Mouse (Mus musculus) kidney, postnatal 0 days (tissue): Measurements from ENCODE around the gene Ccdc189. TPM values are rescaled to one million over a fixed set of nuclear protein-coding genes. Genes with fewer than 3 reads are reported as not detected.

Experiments
- ATAC-seq: fragments of 200-750 bp; cut with Nextera tagmentation; replicated peaks from 2 replicates; pipeline ENCODE4 v1.8.0; 2017; ENCODE audit warnings: low read depth, moderate number of reproducible peaks, moderate TSS enrichment, moderate library complexity; ENCODE audit not compliant: low FRiP score
- DNase-seq: peaks from one replicate; pipeline ENCODE4 v3.0.0-alpha.2; 2016; ENCODE audit warnings: low spot score
- H3K27ac ChIP-seq: fragments of 300-500 bp; sonication (generic); 2 replicates; pipeline ENCODE4 v1.5.1; 2014; ENCODE audit warnings: mild to moderate bottlenecking
- H3K27me3 ChIP-seq: fragments of 300-500 bp; sonication (generic); 2 replicates; pipeline ENCODE4 v1.6.1; 2014; ENCODE audit warnings: low read length, mixed read lengths; ENCODE audit not compliant: insufficient read depth
- H3K36me3 ChIP-seq: fragments of 300-500 bp; sonication (generic); 2 replicates; pipeline ENCODE4 v1.6.1; 2014; ENCODE audit warnings: low read length, mixed read lengths; ENCODE audit not compliant: insufficient read depth
- H3K4me1 ChIP-seq: fragments of 300-500 bp; sonication (generic); replicated peaks from 2 replicates; pipeline ENCODE4 v1.6.1; 2014; ENCODE audit warnings: antibody characterized with exemption, low read length, mixed read lengths; ENCODE audit not compliant: insufficient read depth
- H3K4me2 ChIP-seq: fragments of 300-500 bp; sonication (generic); 2 replicates; pipeline ENCODE4 v1.6.1; 2014; ENCODE audit warnings: mild to moderate bottlenecking, low read length, moderate library complexity, mixed read lengths
- H3K4me3 ChIP-seq: fragments of 300-500 bp; sonication (generic); replicated peaks from 2 replicates; pipeline ENCODE4 v1.5.1; 2014; ENCODE audit warnings: low read depth, low read length
- H3K9ac ChIP-seq: fragments of 300-500 bp; sonication (generic); 2 replicates; pipeline ENCODE4 v1.6.1; 2014; ENCODE audit warnings: low read depth, low read length
- H3K9me3 ChIP-seq: fragments of 300-500 bp; sonication (generic); replicated peaks from 2 replicates; pipeline ENCODE4 v1.6.1; 2016; ENCODE audit warnings: low read length, inconsistent platforms, mixed read lengths
- CTCF ChIP-seq: IDR thresholded peaks from 2 replicates; pipeline ENCODE4 v1.5.1; 2016; ENCODE audit warnings: antibody characterized with exemption, low read depth, mild to moderate bottlenecking, moderate library complexity
- WGBS: fragments of 180-500 bp; shearing (Covaris S2); extraction: QIAGEN DNeasy Blood & Tissue Kit; methylation state at CpG from one replicate; pipeline ENCODE4 v1.1.7; 2014; 5-methylcytosine and 5-hydroxymethylcytosine counted together
- polyA plus RNA-seq: library from polyadenylated mRNA; unstranded; fragments of >200 nt; fragmentation: Nextera tagmentation; extraction: Ambion mirVana; gene quantifications from 2 replicates; pipeline ENCODE4 v1.2.1, GENCODE M21; 2015

The Ccdc189 gene
- polyA plus RNA-seq, 1 experiment from 2014 or later: 17.1 TPM

DNA sequence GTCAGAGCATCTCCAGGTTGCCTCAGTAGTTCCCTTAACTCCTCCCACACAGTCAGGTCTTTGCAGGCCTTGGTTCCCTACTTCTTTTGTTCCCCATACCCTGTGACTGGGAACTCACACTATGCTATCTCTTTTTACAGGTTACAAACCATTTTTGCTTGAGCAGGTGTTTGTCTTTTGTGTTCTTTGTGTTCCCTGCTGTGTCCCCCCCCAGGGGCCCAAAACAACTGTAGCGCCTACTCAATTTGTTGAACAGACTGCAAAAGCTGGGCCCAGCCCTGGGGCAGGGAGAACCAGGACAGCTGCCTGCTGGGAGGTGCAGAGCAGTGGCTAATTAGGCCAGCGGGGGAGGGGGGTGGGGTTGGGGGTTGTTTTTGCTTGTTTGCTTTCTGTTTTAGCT, 29.6 kb upstream of the Ccdc189 start:
- Histone ChIP-seq H3K36me3 (no peaks in the 10 kb centered on the region), H3K4me3 (no peak overlapping the region), H3K27ac (no peak overlapping the region), H3K27me3 (no peaks in the 10 kb centered on the region), H3K9ac (no peak overlapping the region), H3K9me3 (no peaks in the 10 kb centered on the region), H3K4me2 (no peak overlapping the region), H3K4me1 (peaks cover 12% of the 10 kb centered on the region)
- WGBS: 61% methylated on average over 2 of the region's 2 CpGs
- no peak for TF ChIP-seq CTCF
- DNase-seq: no peak
- no peak for ATAC-seq

DNA sequence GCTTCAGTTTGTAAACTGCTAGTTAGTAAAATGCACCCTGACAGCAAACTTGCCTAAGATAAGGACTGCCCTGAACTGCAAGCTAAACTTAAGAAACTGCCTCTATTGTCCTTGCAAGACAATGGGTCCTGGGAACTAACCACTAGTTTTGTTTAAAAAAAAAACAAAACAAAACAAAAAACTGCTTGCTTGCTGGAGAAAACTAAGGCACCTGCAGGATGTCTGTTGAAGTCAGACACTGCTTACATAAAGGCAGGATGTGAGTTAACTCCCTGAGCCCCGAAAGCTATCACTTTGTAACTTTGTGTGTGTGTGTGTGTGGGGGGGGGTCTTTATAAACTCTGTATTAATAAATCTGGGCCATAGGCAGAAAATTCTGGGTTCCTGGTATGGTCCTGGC, 28.5 kb upstream of the Ccdc189 start:
- DNase-seq (no peak), ATAC-seq (no peak)
- H3K27me3 ChIP-seq: no peaks in the 10 kb centered on the region
- no peak overlapping the region for H3K9ac ChIP-seq
- H3K9me3 ChIP-seq: no peaks in the 10 kb centered on the region
- H3K27ac ChIP-seq: no peak overlapping the region
- peaks cover 10% of the 10 kb centered on the region for H3K36me3 ChIP-seq
- TF ChIP-seq CTCF: no peak
- 66% methylated on average over 1 of the region's 1 CpGs for WGBS
- no peak overlapping the region for H3K4me3 ChIP-seq
- peaks cover 12% of the 10 kb centered on the region for H3K4me1 ChIP-seq
- no peak overlapping the region for H3K4me2 ChIP-seq

DNA sequence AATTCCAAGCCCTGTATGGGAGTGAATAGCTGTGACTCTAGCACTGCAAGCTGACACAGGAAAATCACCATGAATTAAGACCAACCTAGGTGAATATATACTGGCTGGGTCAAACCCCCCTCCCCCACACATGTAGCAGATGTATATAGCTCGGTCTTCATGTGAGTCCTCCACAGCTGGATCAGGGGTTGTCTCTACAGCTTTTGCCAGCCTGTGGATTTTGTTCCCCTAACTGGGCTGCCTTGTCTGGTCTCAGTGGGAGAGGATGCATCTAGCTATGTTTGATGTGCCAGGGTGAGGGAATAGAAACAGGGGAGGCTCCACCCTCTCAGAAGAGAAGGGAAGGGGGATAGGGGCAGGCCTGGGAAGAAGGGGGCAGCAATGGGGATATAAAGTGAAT, 27.9 kb upstream of the Ccdc189 start:
- Histone ChIP-seq H3K36me3 (peaks cover 15% of the 10 kb centered on the region), H3K4me1 (peaks cover 12% of the 10 kb centered on the region), H3K9ac (no peak overlapping the region), H3K4me3 (no peak overlapping the region), H3K4me2 (no peak overlapping the region), H3K27me3 (no peaks in the 10 kb centered on the region), H3K27ac (no peak overlapping the region), H3K9me3 (no peaks in the 10 kb centered on the region)
- ATAC-seq (no peak), DNase-seq (no peak)
- TF ChIP-seq CTCF: no peak
- 63% methylated on average over 1 of the region's 1 CpGs for WGBS

DNA sequence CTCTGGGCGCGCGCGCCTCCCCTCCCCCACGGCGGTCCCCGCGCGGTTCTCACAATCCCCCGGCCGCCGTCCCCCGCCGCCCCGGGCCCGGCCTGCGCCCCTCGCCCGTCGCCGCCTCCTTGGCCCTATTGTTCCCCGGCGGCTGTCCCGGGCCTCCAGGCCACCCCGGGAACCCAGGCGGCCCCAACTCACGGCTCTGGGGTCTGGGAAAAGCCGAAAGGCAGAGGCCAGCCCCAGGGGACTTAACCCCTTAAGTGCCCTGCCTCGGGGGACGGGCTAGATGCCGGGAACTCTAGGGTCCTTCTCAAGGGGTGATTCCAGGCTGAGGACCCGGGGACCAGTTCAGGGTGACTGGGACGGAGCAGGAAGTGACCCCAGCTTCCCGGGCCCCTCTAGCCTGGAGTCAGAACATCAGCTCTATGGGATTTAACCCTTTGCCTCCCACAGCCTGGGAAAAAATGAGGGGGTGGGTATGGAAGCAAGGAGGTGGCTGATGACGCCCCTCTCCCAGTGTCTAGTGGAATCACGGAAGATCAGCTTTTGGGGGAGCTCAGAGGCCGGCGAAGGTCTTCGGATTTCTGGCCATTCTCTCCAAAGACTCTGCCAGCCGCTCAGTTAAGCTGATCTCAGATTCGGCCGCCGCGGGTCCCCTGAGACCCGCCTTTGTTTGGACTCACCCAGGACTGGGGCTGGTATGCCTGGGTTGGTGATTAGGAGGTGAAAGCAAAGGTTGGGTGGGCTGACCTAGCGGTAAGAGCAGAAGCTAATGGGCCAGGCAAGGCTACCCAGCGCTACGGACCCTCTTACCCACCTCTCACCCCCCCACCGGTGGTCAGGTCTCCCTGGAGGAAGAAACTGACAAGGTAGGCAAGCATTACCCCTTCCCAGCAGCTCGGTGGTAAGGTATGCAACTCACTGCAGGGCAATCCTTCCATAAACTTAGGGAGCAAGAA, 26.8 kb upstream of the Ccdc189 start, which contains the start of gene Zfp629:
Gene Zfp629 (minus strand): TSS at position 907 of the 953 bp plus-strand sequence.
- TF ChIP-seq CTCF: no peak
- Histone ChIP-seq H3K36me3 (peaks cover 27% of the 10 kb centered on the region), H3K9ac (peak within 1 kb of the TSS; percentile 90), H3K4me3 (peak within 1 kb of the TSS; percentile 91), H3K27me3 (no peaks in the 10 kb centered on the region), H3K27ac (peak within 1 kb of the TSS; percentile 92), H3K9me3 (no peaks in the 10 kb centered on the region), H3K4me1 (peaks cover 12% of the 10 kb centered on the region), H3K4me2 (peak within 1 kb of the TSS; percentile 85)
- 4% methylated on average over 49 of the region's 50 CpGs for WGBS
- DNase-seq (peak; percentile 92), ATAC-seq (peak; percentile 90)

DNA sequence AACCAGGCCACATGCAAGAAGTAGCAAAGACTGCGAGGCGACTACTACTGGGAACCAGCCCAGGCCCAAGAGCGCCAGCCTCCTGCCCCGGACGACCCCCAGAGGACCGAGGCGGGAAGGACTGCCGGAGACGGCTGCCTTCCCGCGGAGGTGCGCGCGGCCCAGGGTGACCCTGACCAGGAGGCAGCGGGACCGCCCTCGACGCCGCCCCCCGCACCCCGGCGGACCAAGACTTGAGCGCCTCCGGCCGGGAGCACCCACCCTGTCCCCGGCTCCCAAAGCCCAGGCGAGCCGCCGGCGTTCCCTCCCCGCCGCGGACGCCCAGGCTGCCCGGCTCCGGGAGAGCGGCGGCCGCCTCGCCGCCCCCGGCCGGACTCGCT, 26.1 kb upstream of the Ccdc189 start:
- WGBS: 3% methylated on average over 30 of the region's 44 CpGs
- Histone ChIP-seq H3K27ac (peak overlapping the region; percentile 92), H3K36me3 (peaks cover 33% of the 10 kb centered on the region), H3K27me3 (no peaks in the 10 kb centered on the region), H3K4me3 (peak overlapping the region; percentile 91), H3K4me1 (peaks cover 12% of the 10 kb centered on the region), H3K9ac (peak overlapping the region; percentile 90), H3K9me3 (no peaks in the 10 kb centered on the region), H3K4me2 (peak overlapping the region; percentile 85)
- ATAC-seq: peak; percentile 63
- TF ChIP-seq CTCF: no peak
- peak; percentile 71 for DNase-seq

DNA sequence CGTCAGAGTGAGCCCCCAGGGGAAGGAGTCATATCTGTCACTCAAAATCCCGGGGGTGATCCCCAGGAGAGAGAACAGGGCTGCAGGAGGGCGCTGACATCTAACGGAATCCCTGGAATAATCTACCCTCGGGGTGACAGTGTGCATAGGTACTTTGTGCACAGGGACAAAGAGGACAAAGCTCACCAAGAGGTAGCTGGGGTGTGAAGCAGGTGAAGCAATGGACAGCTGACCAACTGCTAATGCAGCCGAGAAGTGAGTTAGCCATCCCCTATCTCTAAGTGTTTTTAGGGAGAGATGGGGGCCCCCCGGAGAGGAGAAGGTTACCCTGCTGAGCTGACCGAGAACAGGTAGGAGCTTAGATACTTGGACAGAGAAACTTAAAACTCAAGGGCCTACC, 25.7 kb upstream of the Ccdc189 start:
- H3K4me3 ChIP-seq: peak overlapping the region; percentile 91
- ATAC-seq (no peak), DNase-seq (no peak)
- H3K4me2 ChIP-seq: peak overlapping the region; percentile 85
- no peaks in the 10 kb centered on the region for H3K9me3 ChIP-seq
- H3K27me3 ChIP-seq: no peaks in the 10 kb centered on the region
- peaks cover 12% of the 10 kb centered on the region for H3K4me1 ChIP-seq
- peak overlapping the region; percentile 90 for H3K9ac ChIP-seq
- peaks cover 37% of the 10 kb centered on the region for H3K36me3 ChIP-seq
- peak overlapping the region; percentile 92 for H3K27ac ChIP-seq
- no peak for TF ChIP-seq CTCF
- 18% methylated on average over 8 of the region's 8 CpGs for WGBS
